Mouse (Mus musculus): ENCODE measurements around the gene Megf8. TPM values are rescaled to one million over a fixed set of nuclear protein-coding genes. Genes with fewer than 3 reads are reported as not detected.
A peak's percentile ranks its signal among the peaks of the same experiment; 100 is the strongest.

Megf8 gene
- polyA plus RNA-seq, 1 experiment from 2014 or later = 11.4 TPM

DNA sequence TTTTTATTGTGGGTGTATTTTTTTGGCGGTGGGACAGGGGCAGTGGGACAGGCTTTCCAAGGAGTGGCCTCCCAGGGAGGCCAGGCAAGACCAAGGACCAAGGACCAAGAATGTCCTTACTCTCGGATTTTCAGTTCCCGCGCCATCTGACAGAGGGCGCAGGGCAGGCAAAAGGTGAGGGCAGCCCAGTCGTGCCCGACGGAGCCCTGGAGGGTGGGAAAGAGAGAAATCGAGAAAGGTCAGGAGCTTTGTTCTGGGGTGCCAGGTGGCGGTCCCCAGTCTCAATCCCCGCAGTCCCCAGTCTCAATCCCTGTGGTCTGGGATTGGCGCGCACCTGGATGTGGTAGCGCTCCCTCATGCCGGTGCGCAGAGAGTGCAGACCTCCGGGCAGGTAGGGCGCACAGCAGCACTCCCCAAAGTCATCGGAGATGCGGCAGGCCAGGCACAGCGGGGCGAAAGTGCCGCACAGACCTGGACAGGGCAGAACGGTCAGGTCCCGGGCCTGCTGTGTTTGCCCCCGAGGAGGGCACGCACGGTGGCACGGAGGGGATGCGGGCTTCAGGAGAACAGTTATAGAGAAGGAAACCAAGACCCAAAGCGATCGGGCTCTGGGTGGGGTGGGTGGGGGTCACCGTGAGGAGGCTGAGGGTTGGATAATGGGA, 50.8 kb downstream of the Megf8 start:
- WGBS = 4% methylated on average over 33 of the region's 33 CpGs
- no peak overlapping the region for H3K9ac ChIP-seq (ENCODE audit: low read length)
- peak; percentile 59 for DNase-seq (ENCODE audit: low spot score)
- ATAC-seq (replicated peaks; ENCODE audit: low FRiP score, low TSS enrichment, low read depth) = no peak
- H3K36me3 ChIP-seq (ENCODE audit: control insufficient read depth, insufficient read depth, low read length) = peaks cover 21% of the 10 kb centered on the region
- H3K4me3 ChIP-seq (ENCODE audit: low read depth, low read length) = no peak overlapping the region
- peaks cover 44% of the 10 kb centered on the region for H3K27me3 ChIP-seq (replicated peaks; ENCODE audit: control insufficient read depth, insufficient read depth, low read length)
- H3K4me2 ChIP-seq (ENCODE audit: low read length) = no peak overlapping the region
- H3K27ac ChIP-seq (ENCODE audit: low read depth) = no peak overlapping the region
- H3K4me1 ChIP-seq (replicated peaks; ENCODE audit: control insufficient read depth, insufficient read depth, low read length) = no peaks in the 10 kb centered on the region
- H3K9me3 ChIP-seq (ENCODE audit: control insufficient read depth, low read length) = no peaks in the 10 kb centered on the region

DNA sequence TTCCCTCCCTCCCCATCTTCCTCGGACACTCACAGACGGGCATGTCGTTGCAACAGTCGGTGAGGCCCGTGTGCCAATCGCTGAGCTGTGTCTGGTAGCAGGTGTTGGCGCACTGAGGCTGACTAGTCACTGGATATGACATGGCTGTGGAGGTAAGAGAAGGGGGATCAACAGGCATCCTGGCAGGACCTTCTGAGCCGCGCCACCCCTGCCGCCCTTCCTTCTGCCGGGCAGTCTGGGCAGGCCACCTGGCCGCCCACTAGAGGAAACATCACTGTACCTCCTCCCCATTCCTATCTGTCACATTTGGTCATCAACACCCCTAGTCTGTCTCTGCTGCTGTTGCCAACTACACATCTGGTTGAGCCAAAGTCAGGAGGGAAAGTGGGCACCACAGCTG, 51.4 kb downstream of the Megf8 start:
- no peak overlapping the region for H3K4me2 ChIP-seq (ENCODE audit: low read length)
- WGBS = 22% methylated on average over 12 of the region's 12 CpGs
- peaks cover 15% of the 10 kb centered on the region for H3K36me3 ChIP-seq (ENCODE audit: control insufficient read depth, insufficient read depth, low read length)
- H3K27ac ChIP-seq (ENCODE audit: low read depth) = no peak overlapping the region
- H3K4me3 ChIP-seq (ENCODE audit: low read depth, low read length) = no peak overlapping the region
- peaks cover 44% of the 10 kb centered on the region for H3K27me3 ChIP-seq (replicated peaks; ENCODE audit: control insufficient read depth, insufficient read depth, low read length)
- H3K4me1 ChIP-seq (replicated peaks; ENCODE audit: control insufficient read depth, insufficient read depth, low read length) = no peaks in the 10 kb centered on the region
- H3K9me3 ChIP-seq (ENCODE audit: control insufficient read depth, low read length) = no peaks in the 10 kb centered on the region
- DNase-seq (ENCODE audit: low spot score) (no peak), ATAC-seq (replicated peaks; ENCODE audit: low FRiP score, low TSS enrichment, low read depth) (no peak)
- no peak overlapping the region for H3K9ac ChIP-seq (ENCODE audit: low read length)

- ATAC-seq (replicated peaks; ENCODE audit: low FRiP score, low TSS enrichment, low read depth) (no peak), DNase-seq (ENCODE audit: low spot score) (no peak)
- Histone ChIP-seq H3K27me3 (replicated peaks; ENCODE audit: control insufficient read depth, insufficient read depth, low read length) (peaks cover 44% of the 10 kb centered on the region), H3K4me3 (ENCODE audit: low read depth, low read length) (no peak within 1 kb of the TSS), H3K4me1 (replicated peaks; ENCODE audit: control insufficient read depth, insufficient read depth, low read length) (no peaks in the 10 kb centered on the region), H3K36me3 (ENCODE audit: control insufficient read depth, insufficient read depth, low read length) (peaks cover 7% of the 10 kb centered on the region), H3K9me3 (ENCODE audit: control insufficient read depth, low read length) (no peaks in the 10 kb centered on the region), H3K27ac (ENCODE audit: low read depth) (no peak within 1 kb of the TSS), H3K9ac (ENCODE audit: low read length) (no peak within 1 kb of the TSS), H3K4me2 (ENCODE audit: low read length) (no peak within 1 kb of the TSS)
- 50% methylated on average over 12 of the region's 12 CpGs for WGBS
Measured at GRCm38 (mm10) chr7:25369058-25369749, 52.2 kb downstream of the Megf8 start, which contains the start of gene Cnfn. Cnfn (minus strand) TSS chr7:25369724.

GRCm38 (mm10) chr7:25372441-25372840, 55.5 kb downstream of the Megf8 start:
- Histone ChIP-seq H3K4me3 (ENCODE audit: low read depth, low read length) (no peak overlapping the region), H3K27ac (ENCODE audit: low read depth) (no peak overlapping the region), H3K27me3 (replicated peaks; ENCODE audit: control insufficient read depth, insufficient read depth, low read length) (peaks cover 28% of the 10 kb centered on the region), H3K9me3 (ENCODE audit: control insufficient read depth, low read length) (no peaks in the 10 kb centered on the region), H3K9ac (ENCODE audit: low read length) (no peak overlapping the region), H3K4me2 (ENCODE audit: low read length) (no peak overlapping the region), H3K36me3 (ENCODE audit: control insufficient read depth, insufficient read depth, low read length) (no peaks in the 10 kb centered on the region), H3K4me1 (replicated peaks; ENCODE audit: control insufficient read depth, insufficient read depth, low read length) (no peaks in the 10 kb centered on the region)
- WGBS = 82% methylated on average over 5 of the region's 5 CpGs
- ATAC-seq (replicated peaks; ENCODE audit: low FRiP score, low TSS enrichment, low read depth) (no peak), DNase-seq (ENCODE audit: low spot score) (no peak)

DNA sequence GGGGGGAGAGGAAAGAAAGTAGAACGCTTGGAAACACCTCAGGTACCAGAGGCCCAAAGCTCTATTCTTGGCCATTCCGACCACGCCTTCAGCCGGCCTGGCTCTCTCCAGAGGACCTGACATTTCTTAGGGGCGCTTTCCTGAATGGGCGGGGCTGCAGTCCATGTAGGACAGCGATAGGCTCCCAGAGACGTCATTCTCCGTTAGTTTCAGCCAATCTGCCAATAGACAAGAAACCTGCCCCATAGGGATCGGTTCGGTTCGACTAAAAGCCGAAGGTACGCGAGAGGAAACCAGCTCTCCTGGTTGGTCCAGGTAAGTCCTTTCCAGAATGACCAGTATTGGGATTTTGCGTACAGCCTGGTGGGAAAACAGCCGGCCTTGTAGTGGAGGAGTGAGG, 59.6 kb downstream of the Megf8 start:
- peak; percentile 88 for DNase-seq (ENCODE audit: low spot score)
- 4% methylated on average over 17 of the region's 17 CpGs for WGBS
- Histone ChIP-seq H3K27ac (ENCODE audit: low read depth) (no peak overlapping the region), H3K36me3 (ENCODE audit: control insufficient read depth, insufficient read depth, low read length) (peaks cover 5% of the 10 kb centered on the region; the same call in 1 of the 2 replicates), H3K9me3 (ENCODE audit: control insufficient read depth, low read length) (no peaks in the 10 kb centered on the region), H3K27me3 (replicated peaks; ENCODE audit: control insufficient read depth, insufficient read depth, low read length) (no peaks in the 10 kb centered on the region), H3K4me1 (replicated peaks; ENCODE audit: control insufficient read depth, insufficient read depth, low read length) (peaks cover 7% of the 10 kb centered on the region), H3K9ac (ENCODE audit: low read length) (0 out of 2 replicates have a peak overlapping the region, but pooled peaks have one; percentile 5), H3K4me3 (ENCODE audit: low read depth, low read length) (peak overlapping the region; percentile 25), H3K4me2 (ENCODE audit: low read length) (peak overlapping the region; percentile 53)
- ATAC-seq (replicated peaks; ENCODE audit: low FRiP score, low TSS enrichment, low read depth) = peak; percentile 40; the same call in 1 of the 2 replicates

- no peaks in the 10 kb centered on the region for H3K27me3 ChIP-seq (replicated peaks; ENCODE audit: control insufficient read depth, insufficient read depth, low read length)
- ATAC-seq (replicated peaks; ENCODE audit: low FRiP score, low TSS enrichment, low read depth) (no peak), DNase-seq (ENCODE audit: low spot score) (no peak)
- WGBS = 41% methylated on average over 8 of the region's 8 CpGs
- H3K27ac ChIP-seq (ENCODE audit: low read depth) = no peak overlapping the region
- no peak overlapping the region for H3K4me3 ChIP-seq (ENCODE audit: low read depth, low read length)
- peaks cover 7% of the 10 kb centered on the region for H3K4me1 ChIP-seq (replicated peaks; ENCODE audit: control insufficient read depth, insufficient read depth, low read length)
- peak overlapping the region; percentile 53 for H3K4me2 ChIP-seq (ENCODE audit: low read length)
- no peaks in the 10 kb centered on the region for H3K9me3 ChIP-seq (ENCODE audit: control insufficient read depth, low read length)
- peaks cover 12% of the 10 kb centered on the region; the same call in 1 of the 2 replicates for H3K36me3 ChIP-seq (ENCODE audit: control insufficient read depth, insufficient read depth, low read length)
- H3K9ac ChIP-seq (ENCODE audit: low read length) = no peak overlapping the region
Measured at GRCm38 (mm10) chr7:25377100-25377700, 60.2 kb downstream of the Megf8 start.

GRCm38 (mm10) chr7:25378181-25379100, 61.5 kb downstream of the Megf8 start:
- Histone ChIP-seq H3K9me3 (ENCODE audit: control insufficient read depth, low read length) (no peaks in the 10 kb centered on the region), H3K27ac (ENCODE audit: low read depth) (no peak overlapping the region), H3K4me1 (replicated peaks; ENCODE audit: control insufficient read depth, insufficient read depth, low read length) (peaks cover 7% of the 10 kb centered on the region), H3K4me3 (ENCODE audit: low read depth, low read length) (no peak overlapping the region), H3K9ac (ENCODE audit: low read length) (no peak overlapping the region), H3K27me3 (replicated peaks; ENCODE audit: control insufficient read depth, insufficient read depth, low read length) (no peaks in the 10 kb centered on the region), H3K4me2 (ENCODE audit: low read length) (no peak overlapping the region), H3K36me3 (ENCODE audit: control insufficient read depth, insufficient read depth, low read length) (peaks cover 22% of the 10 kb centered on the region)
- ATAC-seq (replicated peaks; ENCODE audit: low FRiP score, low TSS enrichment, low read depth) = no peak
- no peak for DNase-seq (ENCODE audit: low spot score)
- WGBS = 80% methylated on average over 13 of the region's 13 CpGs

Measured in intestine, embryonic 14.5 days (tissue).